Mouse (Mus musculus): ENCODE data around the gene Gdpd5.
"Not testable (repeated sequence)": the region's sequence is repeated elsewhere in the genome, so short reads cannot be mapped to it uniquely, and the experiment has no call there.

The Gdpd5 gene

DNA sequence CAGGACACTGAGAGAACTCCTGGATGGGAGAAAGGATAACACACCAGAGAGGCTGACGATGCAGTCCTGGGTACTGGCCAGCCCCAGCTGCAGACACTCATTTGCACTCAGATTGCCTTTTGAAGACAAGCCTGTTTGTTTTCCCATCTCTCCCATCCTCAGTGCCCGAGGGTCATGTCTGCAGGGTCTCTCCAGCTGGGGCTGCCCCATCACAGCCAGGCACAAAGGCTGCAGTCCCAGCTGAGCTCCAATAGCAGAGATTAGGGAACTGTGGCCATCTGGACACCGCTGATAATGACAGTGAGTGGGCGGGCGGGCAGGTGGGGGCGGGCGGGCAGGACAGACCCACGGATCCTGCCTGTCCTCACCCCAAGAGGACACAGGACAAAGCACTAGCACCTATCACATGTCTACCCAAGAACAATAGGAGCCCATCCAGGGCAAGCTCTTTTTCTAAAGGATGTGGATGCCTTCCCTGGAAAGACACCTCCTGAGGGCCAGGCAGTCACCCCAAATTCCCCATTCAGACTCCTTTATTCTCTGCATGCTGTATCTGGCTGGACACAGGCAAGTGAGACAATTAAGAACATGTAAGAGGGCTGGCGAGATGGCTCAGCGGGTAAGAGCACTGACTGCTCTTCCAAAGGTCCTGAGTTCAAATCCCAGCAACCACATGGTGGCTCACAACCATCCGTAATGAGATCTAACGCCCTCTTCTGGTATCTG lies 93.8 kb downstream of the Gdpd5 start:
- intact Hi-C loops (cut with DNase I): no loop called here

DNA sequence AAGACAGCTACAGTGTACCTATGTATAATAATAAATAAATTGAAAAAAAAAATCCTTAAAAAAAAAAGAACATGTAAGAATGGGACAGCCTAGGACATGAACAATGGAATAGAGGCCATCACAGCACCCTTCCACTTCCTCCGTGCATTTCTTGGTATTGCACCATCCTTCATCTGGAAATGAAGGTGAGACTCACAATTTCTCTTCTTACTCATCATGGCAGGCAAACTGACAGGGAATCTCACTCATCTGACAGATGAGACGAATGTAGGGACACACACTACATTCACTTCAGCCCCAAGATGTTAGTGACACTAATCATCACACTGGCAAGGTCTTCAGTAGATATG lies 94.3 kb downstream of the Gdpd5 start:
- intact Hi-C loops (cut with DNase I): no loop called here

DNA sequence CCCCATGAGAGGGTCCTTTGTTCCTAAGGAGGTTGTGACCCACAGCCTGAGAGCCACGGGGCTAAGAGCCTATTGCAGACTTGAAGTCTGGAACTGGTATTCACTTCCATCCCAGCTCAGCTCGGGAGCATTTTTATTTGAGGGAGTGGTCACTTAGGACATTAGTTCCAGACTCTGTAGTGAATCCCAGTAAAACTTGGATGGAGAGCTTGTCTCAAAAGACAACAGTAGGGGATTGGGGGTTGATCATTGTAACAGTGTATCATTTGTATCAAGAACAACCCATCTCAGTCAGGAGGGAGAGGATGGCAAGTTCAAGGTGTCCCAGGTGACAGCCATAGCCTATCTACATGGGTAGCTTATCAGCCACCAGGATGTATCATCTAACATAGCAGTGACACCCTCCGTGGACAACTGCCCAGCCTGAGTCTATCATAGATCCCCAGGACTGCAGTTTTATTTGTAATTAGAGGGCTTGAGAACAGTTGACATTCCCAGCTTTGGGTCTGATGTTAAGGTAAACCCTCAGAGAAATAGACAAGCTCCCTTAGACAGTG lies 95.4 kb downstream of the Gdpd5 start:
- intact Hi-C loops (cut with DNase I): no loop called here

DNA sequence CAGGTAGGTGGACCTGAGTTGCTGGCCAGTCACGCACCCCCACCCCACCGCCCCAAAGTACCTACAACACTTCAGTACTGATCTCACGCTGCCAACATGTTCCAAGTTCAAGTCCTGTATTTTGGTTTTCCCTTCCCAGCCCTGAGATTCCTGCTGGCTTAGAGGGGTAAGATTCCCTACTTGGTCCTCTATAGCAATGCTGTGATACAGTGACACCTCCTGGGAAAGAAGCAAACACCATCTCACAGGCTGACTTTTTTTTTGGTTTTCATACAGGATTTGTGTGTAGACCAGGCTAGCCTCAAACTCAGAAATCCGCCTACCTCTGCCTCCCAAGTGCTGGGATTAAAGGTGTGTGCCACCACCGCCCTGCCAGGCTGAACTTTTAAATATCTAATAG lies 96.0 kb downstream of the Gdpd5 start:
- intact Hi-C loops (cut with DNase I): no loop called here

DNA sequence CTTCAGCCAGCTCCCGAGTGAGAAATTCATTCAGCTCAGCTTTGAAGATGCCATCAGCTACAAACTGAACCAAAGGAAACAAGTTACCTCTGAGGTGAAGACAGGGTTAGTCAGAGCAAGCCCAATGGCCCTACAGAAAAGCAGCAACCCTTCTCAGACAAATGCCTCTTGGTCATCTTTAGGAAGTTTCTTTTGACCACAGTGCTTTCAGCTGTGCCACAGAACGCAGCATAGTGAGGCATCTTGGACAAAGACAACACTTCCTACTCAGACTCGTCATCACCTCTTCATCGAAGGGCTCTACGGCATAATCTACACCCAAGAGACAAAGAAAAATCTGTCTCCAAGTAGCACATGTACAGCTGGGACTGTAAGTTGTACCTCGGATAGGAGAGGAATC lies 101.4 kb downstream of the Gdpd5 start:
- intact Hi-C loops (cut with DNase I): no loop called here

DNA sequence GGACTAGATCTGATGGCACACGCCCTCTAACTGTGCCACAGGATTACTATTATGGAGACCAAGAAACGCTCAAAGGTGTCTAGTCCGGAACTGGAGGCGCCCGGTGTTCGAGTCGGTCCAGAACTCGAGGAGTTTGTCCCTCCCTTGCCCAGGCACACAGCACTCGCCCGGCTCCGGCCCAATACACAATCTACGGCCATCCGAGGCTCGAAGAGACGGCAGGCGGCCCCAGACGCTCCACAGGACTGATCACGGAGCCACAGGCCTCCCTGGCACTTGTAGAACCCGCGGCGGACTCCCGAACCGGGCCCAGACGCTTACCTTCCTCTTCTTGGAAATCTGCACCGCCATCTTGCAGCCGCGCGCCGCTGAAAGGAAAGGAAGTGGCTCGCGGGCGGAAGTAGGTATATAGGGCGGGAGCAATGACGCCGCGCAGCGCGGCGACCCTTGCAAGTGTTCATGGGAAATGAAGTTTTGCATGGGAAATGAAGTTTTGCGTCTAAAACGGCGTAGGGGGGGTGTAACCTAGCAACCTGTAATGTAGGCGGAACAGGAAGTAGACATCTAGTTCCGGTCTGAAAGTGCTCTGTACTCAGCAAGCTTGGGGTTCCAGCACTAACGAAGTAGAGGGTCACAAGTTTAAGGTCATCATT lies 102.2 kb downstream of the Gdpd5 start, which contains the start of gene Rps3:
TSS of gene Rps3 (minus strand) at position 468 of the 653 bp plus-strand sequence.
- intact Hi-C loops (cut with DNase I): no loop called here

DNA sequence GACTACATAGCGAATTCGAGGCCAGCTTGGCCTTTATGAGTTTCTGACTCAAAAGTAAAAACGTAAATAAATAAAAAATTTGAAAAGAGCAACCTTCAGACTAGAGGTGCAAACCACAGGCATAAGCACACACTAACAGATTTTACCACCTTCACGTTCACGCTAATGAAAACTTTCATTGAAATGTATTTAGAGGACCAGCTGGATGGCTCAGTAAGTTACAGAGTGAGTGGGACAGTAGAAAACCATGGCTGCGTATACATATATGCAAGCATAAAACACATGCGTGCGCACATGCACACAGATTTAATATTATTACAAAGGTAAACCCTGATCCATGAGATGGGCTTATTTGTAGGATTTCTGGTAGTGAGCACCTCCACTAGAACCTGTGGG lies 102.7 kb downstream of the Gdpd5 start:
- intact Hi-C loops (cut with DNase I): no loop called here

DNA sequence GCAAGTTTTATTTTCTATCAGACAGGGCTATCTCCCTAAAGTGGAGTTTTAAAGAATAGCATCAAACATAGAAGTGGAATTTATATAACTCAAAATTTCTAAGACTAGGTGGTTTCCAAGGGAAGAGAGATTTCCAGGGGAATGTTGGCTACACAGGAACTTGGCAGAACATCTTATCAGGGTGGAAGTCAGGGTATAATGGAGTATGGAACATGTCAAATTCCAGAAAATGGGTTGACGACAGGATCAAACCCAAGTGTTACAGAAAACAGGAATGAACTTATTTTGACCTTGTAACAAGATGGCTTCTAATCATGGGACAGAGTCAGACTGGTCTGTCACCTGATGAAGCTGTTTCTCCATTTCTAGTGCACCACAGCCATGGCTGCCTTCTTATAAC lies 103.5 kb downstream of the Gdpd5 start:
- intact Hi-C loops (cut with DNase I): no loop called here

DNA sequence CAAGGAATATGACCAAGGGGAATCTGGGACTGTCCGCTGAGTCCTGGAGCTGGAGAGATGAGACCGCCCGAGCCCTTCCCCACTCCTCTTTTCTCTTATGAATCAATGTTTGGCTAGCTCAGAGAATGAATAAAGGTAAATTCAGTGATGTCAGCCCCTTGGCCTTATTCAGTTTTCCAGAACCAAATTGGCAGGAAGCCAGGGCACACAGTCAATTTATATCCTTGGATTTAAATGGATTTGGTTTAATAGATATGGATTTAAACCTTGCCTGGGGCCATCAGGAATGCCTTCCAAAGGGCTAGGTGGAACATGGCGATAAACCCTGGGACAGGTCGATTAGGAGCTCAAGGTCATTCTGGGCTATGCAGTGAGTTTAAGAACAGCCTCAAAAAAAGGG lies 108.5 kb downstream of the Gdpd5 start:
- intact Hi-C loops (cut with DNase I): no loop called here

DNA sequence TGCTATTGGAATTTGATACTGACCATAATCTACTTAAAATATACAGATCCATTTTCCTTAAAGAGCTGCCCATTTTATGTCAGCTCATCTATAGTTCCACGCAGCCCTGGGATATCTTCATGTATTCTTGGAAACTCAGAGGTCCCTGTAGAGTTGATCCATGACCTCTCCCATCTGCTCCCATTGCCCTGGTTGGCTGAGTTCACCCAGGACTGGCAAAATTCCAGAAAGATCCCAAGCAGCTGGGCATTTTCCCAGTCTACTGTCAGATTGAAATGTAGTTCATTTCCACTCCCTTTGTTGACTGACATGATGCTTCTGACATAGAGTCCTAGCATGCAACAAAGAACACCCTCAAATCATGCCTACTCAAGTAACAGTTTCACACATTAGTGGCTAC lies 117.9 kb downstream of the Gdpd5 start:
- intact Hi-C loops (cut with DNase I): loop anchor here (5.0 kb wide), 1 partner anchor 298 kb away; no protein-coding TSS in a partner anchor

DNA sequence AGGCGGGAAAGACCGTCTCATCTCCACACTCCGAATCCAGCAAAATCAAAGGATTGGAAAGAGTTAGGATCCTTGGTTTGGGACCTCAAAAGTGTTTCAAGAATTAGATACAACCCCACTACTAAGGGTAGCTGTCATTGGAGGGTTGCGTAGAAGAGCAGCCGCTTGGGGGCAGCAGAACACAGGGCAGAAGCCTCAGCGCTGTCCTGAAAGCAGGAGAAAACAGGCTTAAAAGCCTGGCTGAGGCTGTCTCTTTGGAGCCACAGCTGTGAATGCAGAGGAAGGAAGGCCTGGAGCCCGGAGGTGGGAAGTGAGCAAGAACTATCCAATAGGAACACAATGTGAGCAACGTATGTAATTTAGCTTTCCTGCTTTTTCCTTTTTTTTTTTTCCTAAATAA lies 119.0 kb downstream of the Gdpd5 start:
- intact Hi-C loops (cut with DNase I): loop anchor here (1.0 kb wide), 2 partner anchors 56 to 90 kb away; no protein-coding TSS in a partner anchor

DNA sequence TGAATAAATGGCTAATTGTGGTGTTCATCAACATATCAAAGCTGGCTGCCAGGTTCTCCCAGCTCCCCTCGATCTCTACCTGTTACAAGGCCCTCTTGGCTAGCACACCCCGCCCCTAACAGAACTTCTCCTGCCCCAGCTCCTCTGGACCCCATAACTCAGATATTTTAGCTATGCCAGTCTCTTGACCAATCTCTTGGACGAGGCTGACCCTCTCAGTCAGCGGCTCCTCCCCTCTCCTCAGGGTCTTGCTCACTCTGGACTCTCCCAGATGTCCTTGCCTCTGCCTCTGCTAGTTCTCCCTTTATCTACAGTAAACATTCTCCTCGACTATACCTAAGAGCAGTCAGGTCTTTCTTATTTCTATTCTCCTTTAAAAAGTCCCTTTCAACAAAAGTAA lies 119.4 kb downstream of the Gdpd5 start:
- intact Hi-C loops (cut with DNase I): loop anchor here (1.0 kb wide), 2 partner anchors 56 to 90 kb away; no protein-coding TSS in a partner anchor

DNA sequence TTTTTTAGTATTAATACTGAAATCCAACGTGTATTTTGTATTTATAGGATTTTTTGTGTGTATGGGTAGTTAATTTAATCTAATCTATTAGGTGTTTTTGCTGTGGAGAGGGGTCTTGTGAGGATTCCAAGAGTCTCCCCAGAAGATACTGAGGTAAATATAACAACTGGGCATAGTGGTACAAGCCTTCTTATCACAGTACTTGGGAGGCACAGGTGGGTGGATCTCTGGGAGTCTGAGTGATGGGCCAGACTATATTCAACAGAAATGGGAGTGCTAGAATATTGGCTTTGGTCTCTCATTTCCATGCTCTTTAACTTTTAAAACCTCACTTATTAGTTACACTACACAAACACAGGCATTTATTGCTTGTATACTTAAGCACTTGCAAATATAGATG lies 119.9 kb downstream of the Gdpd5 start:
- intact Hi-C loops (cut with DNase I): no loop called here

DNA sequence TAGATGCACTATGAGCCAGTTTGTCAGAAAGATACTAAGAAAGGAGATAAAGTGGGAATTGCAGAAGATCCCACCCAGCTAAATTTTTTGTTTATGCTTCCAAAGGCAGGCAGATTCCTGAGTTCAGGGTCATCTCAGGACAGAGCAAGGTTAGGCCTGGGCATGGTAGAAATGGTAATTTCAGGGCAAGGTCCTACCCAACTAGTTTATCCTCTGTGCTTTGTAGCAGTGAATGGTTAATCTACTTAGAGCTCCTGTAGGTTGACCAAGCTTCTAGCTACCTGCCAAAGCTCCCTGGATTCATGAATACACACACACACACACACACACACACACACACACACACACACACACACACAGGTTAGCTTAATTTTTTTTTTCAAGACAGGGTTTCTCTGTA lies 123.3 kb downstream of the Gdpd5 start:
- intact Hi-C loops (cut with DNase I): no loop called here

DNA sequence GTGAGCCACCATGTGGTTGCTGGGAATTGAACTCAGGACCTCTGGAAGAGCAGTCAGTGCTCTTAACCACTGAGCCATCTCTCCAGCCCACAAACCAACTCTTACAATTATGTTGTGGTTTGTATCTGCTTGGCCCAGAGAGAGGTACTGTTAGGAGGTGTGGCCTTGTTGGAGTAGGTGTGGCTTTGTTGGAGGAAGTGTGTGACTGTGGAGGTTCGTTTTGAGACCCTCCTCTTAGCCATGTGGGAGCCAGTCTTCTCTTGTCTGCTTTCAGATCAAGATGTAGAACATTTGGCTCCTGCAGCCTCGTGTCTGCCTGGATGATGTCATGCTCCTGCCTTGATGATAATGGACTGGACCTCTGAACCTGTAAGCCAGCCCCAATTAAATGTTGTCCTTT lies 127.0 kb downstream of the Gdpd5 start:
- intact Hi-C loops (cut with DNase I): not testable (repeated sequence)

DNA sequence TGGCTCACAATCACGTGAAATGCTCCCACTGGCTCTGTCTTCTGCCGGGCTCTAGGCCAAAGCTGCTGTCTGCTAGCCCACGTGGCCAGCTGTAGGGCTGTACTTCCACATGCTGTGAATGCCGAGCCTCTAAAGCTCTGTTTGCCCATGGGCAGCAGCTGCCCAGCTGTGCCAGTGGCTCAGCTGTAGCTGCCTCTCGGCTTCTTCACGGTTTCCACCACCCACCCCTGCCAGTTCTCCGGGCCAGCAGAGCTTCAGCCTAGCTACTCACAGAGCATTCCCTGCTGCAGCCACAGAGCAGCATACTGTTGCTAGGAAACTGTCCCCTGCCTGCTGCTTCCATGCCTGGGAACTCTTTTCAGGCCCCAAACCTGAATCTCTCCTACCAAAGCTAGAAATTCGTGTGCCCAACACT lies 128.9 kb downstream of the Gdpd5 start:
- intact Hi-C loops (cut with DNase I): no loop called here
